Mouse (Mus musculus) lung, postnatal 0 days (tissue): ENCODE measurements at regions not wholly inside any gene's neighbourhood (a gene's known extent, or its start where the extent isn't known, plus 50 kb on each side); places are given as distances from the start of the nearest gene placed in this dataset.

ENCODE experiments used
- CTCF ChIP-seq: IDR thresholded peaks from 2 replicates; pipeline ENCODE4 v1.5.1; 2016; ENCODE audit warnings: antibody characterized with exemption, mild to moderate bottlenecking
- EP300 ChIP-seq: IDR thresholded peaks from 2 replicates; pipeline ENCODE4 v1.6.1; 2016; ENCODE audit warnings: antibody characterized with exemption, mild to moderate bottlenecking, control low read depth

DNA sequence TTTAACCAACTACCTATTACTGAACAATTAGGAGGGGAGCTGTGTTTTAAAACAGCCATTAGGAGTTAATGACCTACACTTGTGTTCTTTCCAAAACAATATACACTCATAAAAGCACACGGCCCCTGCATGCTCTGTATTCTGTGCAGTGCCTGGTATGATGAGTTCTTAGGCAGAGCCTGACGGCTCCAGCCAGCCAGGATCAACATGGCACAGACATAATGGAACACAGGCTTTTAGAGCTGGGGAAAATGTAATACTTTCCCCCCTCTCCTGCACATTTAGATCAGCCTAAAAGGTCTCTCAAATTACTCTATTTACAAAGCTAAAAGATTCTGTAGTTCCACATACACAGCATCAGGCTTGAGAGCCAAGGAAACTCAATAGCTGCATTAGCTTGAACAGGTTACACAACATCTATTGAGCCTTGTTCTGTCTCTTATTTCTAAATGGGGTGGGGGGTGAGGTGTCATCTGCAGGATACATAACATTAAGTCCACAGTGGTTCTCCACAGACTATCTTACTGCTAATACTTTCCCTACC is 250.1 kb downstream of the Dcdc2c start:
- TF ChIP-seq CTCF (no peak), EP300 (no peak)
